Mouse (Mus musculus): ENCODE results near the gene Mnt. TPM values are rescaled to one million over a fixed set of nuclear protein-coding genes. Genes with fewer than 3 reads are reported as not detected.

The Mnt gene
- polyA plus RNA-seq, 1 experiment from 2014 or later: 2.6 TPM

- peaks cover 4% of the 10 kb centered on the region; the same call in 1 of the 2 replicates for H3K36me3 ChIP-seq (ENCODE audit: control insufficient read depth, insufficient read depth, low read length)
- H3K9me3 ChIP-seq (ENCODE audit: control insufficient read depth, low read length): no peaks in the 10 kb centered on the region
- H3K4me1 ChIP-seq (replicated peaks; ENCODE audit: control insufficient read depth, insufficient read depth): no peaks in the 10 kb centered on the region
- no peak overlapping the region for H3K4me2 ChIP-seq (replicated peaks; ENCODE audit: low read depth)
- WGBS: 27% methylated on average over 1 of the region's 1 CpGs
- ATAC-seq (ENCODE audit: low FRiP score, low TSS enrichment): no peak
- no peak overlapping the region for H3K4me3 ChIP-seq (ENCODE audit: low read depth, low read length)
- H3K27me3 ChIP-seq (ENCODE audit: control insufficient read depth, insufficient read depth, low read length): no peaks in the 10 kb centered on the region
- no peak overlapping the region for H3K27ac ChIP-seq (replicated peaks)
- DNase-seq (ENCODE audit: low spot score): peak; percentile 34
- TF ChIP-seq EP300 (optimal IDR thresholded peaks at IDR 0.05) (no peak), CTCF (IDR thresholded peaks at IDR 0.05; ENCODE audit: low read depth) (peak; percentile 77)
- H3K9ac ChIP-seq (ENCODE audit: low read length): no peak overlapping the region
Measured at GRCm38 (mm10) chr11:74821463-74821862, 9.3 kb upstream of the Mnt start.

- H3K27me3 ChIP-seq (ENCODE audit: control insufficient read depth, insufficient read depth, low read length): no peaks in the 10 kb centered on the region
- H3K9me3 ChIP-seq (ENCODE audit: control insufficient read depth, low read length): no peaks in the 10 kb centered on the region
- no peak overlapping the region for H3K4me2 ChIP-seq (replicated peaks; ENCODE audit: low read depth)
- no peak for TF ChIP-seq EP300 (optimal IDR thresholded peaks at IDR 0.05)
- TF ChIP-seq CTCF (IDR thresholded peaks at IDR 0.05; ENCODE audit: low read depth): no peak
- no peak overlapping the region for H3K4me3 ChIP-seq (ENCODE audit: low read depth, low read length)
- 83% methylated on average over 7 of the region's 7 CpGs for WGBS
- H3K27ac ChIP-seq (replicated peaks): 0 out of 2 replicates have a peak overlapping the region, but pooled peaks have one; percentile 40
- DNase-seq (ENCODE audit: low spot score) (peak; percentile 13), ATAC-seq (ENCODE audit: low FRiP score, low TSS enrichment) (no peak)
- H3K4me1 ChIP-seq (replicated peaks; ENCODE audit: control insufficient read depth, insufficient read depth): no peaks in the 10 kb centered on the region
- peaks cover 3% of the 10 kb centered on the region; the same call in 1 of the 2 replicates for H3K36me3 ChIP-seq (ENCODE audit: control insufficient read depth, insufficient read depth, low read length)
- no peak overlapping the region for H3K9ac ChIP-seq (ENCODE audit: low read length)
Measured at GRCm38 (mm10) chr11:74822746-74823440, 7.8 kb upstream of the Mnt start.

- Histone ChIP-seq H3K36me3 (ENCODE audit: control insufficient read depth, insufficient read depth, low read length) (no peaks in the 10 kb centered on the region), H3K4me3 (ENCODE audit: low read depth, low read length) (no peak overlapping the region), H3K27me3 (ENCODE audit: control insufficient read depth, insufficient read depth, low read length) (no peaks in the 10 kb centered on the region), H3K27ac (replicated peaks) (peak overlapping the region; percentile 35), H3K9ac (ENCODE audit: low read length) (no peak overlapping the region), H3K4me1 (replicated peaks; ENCODE audit: control insufficient read depth, insufficient read depth) (no peaks in the 10 kb centered on the region), H3K9me3 (ENCODE audit: control insufficient read depth, low read length) (no peaks in the 10 kb centered on the region), H3K4me2 (replicated peaks; ENCODE audit: low read depth) (no peak overlapping the region)
- 58% methylated on average over 7 of the region's 7 CpGs for WGBS
- DNase-seq (ENCODE audit: low spot score) (peak; percentile 58), ATAC-seq (ENCODE audit: low FRiP score, low TSS enrichment) (no peak; the same call in 1 of the 2 replicates)
- no peak for TF ChIP-seq CTCF (IDR thresholded peaks at IDR 0.05; ENCODE audit: low read depth)
- no peak for TF ChIP-seq EP300 (optimal IDR thresholded peaks at IDR 0.05)
Measured at GRCm38 (mm10) chr11:74826151-74826550, 4.6 kb upstream of the Mnt start.

GRCm38 (mm10) chr11:74826702-74827101 lies 4.0 kb upstream of the Mnt start:
- Histone ChIP-seq H3K4me1 (replicated peaks; ENCODE audit: control insufficient read depth, insufficient read depth) (no peaks in the 10 kb centered on the region), H3K27me3 (ENCODE audit: control insufficient read depth, insufficient read depth, low read length) (no peaks in the 10 kb centered on the region), H3K27ac (replicated peaks) (peak overlapping the region; percentile 35), H3K9ac (ENCODE audit: low read length) (no peak overlapping the region), H3K9me3 (ENCODE audit: control insufficient read depth, low read length) (no peaks in the 10 kb centered on the region), H3K4me3 (ENCODE audit: low read depth, low read length) (no peak overlapping the region), H3K36me3 (ENCODE audit: control insufficient read depth, insufficient read depth, low read length) (no peaks in the 10 kb centered on the region), H3K4me2 (replicated peaks; ENCODE audit: low read depth) (no peak overlapping the region)
- ATAC-seq (ENCODE audit: low FRiP score, low TSS enrichment): no peak
- DNase-seq (ENCODE audit: low spot score): peak; percentile 20
- WGBS: 74% methylated on average over 5 of the region's 5 CpGs
- TF ChIP-seq EP300 (optimal IDR thresholded peaks at IDR 0.05) (no peak), CTCF (IDR thresholded peaks at IDR 0.05; ENCODE audit: low read depth) (no peak)

GRCm38 (mm10) chr11:74827791-74828403 lies 2.8 kb upstream of the Mnt start:
- Histone ChIP-seq H3K36me3 (ENCODE audit: control insufficient read depth, insufficient read depth, low read length) (no peaks in the 10 kb centered on the region), H3K9ac (ENCODE audit: low read length) (no peak overlapping the region), H3K9me3 (ENCODE audit: control insufficient read depth, low read length) (no peaks in the 10 kb centered on the region), H3K4me2 (replicated peaks; ENCODE audit: low read depth) (no peak overlapping the region), H3K4me3 (ENCODE audit: low read depth, low read length) (no peak overlapping the region), H3K4me1 (replicated peaks; ENCODE audit: control insufficient read depth, insufficient read depth) (0 out of 2 replicates have a peak, but pooled peaks cover under 1% of the 10 kb centered on the region), H3K27me3 (ENCODE audit: control insufficient read depth, insufficient read depth, low read length) (no peaks in the 10 kb centered on the region), H3K27ac (replicated peaks) (0 out of 2 replicates have a peak overlapping the region, but pooled peaks have one; percentile 0)
- ATAC-seq (ENCODE audit: low FRiP score, low TSS enrichment) (no peak), DNase-seq (ENCODE audit: low spot score) (peak; percentile 28)
- TF ChIP-seq CTCF (IDR thresholded peaks at IDR 0.05; ENCODE audit: low read depth): no peak
- TF ChIP-seq EP300 (optimal IDR thresholded peaks at IDR 0.05): no peak
- WGBS: 69% methylated on average over 7 of the region's 7 CpGs

Data from stomach, postnatal 0 days (tissue).